Mouse (Mus musculus): ENCODE data around the gene Phf13. TPM values are rescaled to one million over a fixed set of nuclear protein-coding genes. Genes with fewer than 3 reads are reported as not detected.

The Phf13 gene
- polyA plus RNA-seq, 1 experiment from 2014 or later = 26.1 TPM

DNA sequence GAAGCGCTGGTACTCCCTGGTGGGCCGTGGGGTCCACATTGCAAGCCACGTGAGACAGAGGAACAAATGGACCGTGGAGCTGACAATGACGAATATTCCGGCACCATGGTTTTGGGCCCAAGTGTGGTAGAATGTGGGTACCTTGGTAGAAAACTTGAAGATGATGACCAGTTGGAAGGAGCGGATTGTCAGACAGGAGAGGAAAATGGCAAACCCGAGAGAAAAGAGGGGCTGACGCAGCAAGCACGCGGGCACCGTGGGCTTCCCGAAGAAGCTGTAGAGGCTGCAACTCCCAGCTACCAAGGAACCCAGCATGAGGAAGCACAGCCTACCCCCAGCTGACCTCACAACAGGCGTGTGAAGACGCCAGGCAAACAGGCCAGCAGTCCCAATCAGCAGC, 32.4 kb upstream of the Phf13 start:
- H3K36me3 ChIP-seq (replicated peaks) = peaks cover 29% of the 10 kb centered on the region
- peaks cover 76% of the 10 kb centered on the region for H3K4me1 ChIP-seq
- DNase-seq (ENCODE audit: extremely low spot score, low spot score) = no peak
- peak overlapping the region; percentile 91 for H3K4me3 ChIP-seq
- 66% methylated on average over 15 of the region's 15 CpGs for WGBS
- peaks cover 21% of the 10 kb centered on the region for H3K27me3 ChIP-seq (ENCODE audit: poor library complexity, severe bottlenecking)
- peak overlapping the region; percentile 91; the same call in 1 of the 2 replicates for H3K27ac ChIP-seq
- H3K9me3 ChIP-seq = no peaks in the 10 kb centered on the region

DNA sequence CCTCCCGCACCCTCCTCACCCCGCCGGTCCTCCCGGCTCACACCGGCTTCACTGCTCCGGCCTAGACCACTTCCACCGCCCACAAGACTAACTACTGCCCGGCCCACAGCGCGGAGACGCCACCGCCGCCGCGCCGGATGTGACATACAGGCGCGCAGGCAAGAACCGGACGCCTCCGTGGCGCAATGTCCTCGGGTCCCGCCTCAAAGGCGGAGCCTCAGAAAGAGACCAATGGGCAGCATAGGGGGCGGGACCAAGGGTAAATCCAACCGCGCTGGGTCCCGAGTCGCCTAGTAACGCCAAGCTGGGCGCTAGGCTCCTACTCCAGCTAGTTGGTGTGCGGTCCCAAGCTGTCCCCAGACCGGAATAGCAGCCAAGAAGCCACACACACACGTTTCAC, 31.5 kb upstream of the Phf13 start, which contains the start of gene Zbtb48:
Zbtb48 (minus strand) TSS at position 148 of the 400 bp plus-strand sequence.
- Histone ChIP-seq H3K4me1 (peaks cover 74% of the 10 kb centered on the region), H3K9me3 (no peaks in the 10 kb centered on the region), H3K27ac (peak within 1 kb of the TSS; percentile 91), H3K36me3 (replicated peaks) (peaks cover 38% of the 10 kb centered on the region), H3K27me3 (ENCODE audit: poor library complexity, severe bottlenecking) (peaks cover 12% of the 10 kb centered on the region), H3K4me3 (peak within 1 kb of the TSS; percentile 91)
- under 1% methylated on average over 35 of the region's 35 CpGs for WGBS
- peak; percentile 94 for DNase-seq (ENCODE audit: extremely low spot score, low spot score)

DNA sequence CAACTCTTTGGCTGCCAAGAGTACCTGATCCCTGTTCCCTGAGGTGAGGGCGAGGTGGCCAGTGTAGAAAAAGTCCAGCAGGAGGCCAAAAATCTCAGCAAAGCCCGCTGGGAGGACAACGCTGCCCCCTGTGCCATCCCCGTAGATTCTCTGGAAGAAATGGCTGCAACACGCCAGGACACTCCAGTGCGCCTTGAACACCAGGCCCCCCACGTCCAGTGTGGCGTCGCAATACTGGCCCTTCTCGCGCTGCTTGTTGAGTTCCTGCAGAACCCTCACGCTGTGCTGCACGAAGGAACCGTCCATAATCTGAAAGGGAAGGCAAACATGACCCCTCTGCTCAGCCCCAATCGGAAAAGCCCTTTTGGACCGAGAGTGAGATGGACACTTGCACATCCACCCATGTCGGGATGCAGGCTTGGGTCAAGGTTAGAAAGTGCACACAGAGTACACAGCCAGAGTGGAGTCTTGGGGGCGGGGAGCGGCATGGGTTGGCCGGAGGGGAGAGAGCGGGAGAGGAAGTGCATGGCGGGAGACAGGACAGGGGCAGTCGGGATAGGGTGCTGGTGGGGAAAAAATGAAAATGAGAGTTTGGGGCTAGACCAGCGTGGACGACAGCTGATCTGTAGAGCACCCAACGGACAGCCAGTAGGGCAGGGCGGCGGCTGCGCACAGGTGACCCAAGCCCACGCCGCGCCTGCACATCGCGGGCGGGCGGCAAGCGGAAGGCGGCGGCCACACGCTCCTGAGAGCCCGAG, 30.9 kb upstream of the Phf13 start:
- peaks cover 6% of the 10 kb centered on the region for H3K27me3 ChIP-seq (ENCODE audit: poor library complexity, severe bottlenecking)
- peak overlapping the region; percentile 91 for H3K4me3 ChIP-seq
- WGBS = 3% methylated on average over 41 of the region's 41 CpGs
- no peaks in the 10 kb centered on the region for H3K9me3 ChIP-seq
- peaks cover 68% of the 10 kb centered on the region for H3K4me1 ChIP-seq
- peak overlapping the region; percentile 91 for H3K27ac ChIP-seq
- peak; percentile 34 for DNase-seq (ENCODE audit: extremely low spot score, low spot score)
- peaks cover 44% of the 10 kb centered on the region for H3K36me3 ChIP-seq (replicated peaks)

DNA sequence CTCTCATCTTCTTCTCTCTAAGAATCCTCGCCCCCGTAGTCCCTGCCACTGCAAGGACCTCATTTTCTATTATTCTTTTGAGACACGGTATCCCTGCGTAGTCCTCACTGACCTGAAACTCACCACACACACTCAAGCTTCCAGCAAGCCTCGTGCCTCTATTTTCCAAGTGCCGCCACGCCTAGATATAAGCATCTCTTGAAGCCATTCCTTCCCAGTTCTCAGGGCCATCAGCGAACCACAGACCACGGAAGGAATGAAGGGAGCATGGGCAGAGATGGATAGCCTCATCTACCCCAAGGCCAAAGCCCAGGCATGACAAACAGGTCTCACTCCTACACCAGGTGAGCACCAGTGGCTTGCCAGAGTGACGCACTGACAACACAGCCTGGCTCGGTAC, 28.5 kb upstream of the Phf13 start:
- Histone ChIP-seq H3K27me3 (ENCODE audit: poor library complexity, severe bottlenecking) (no peaks in the 10 kb centered on the region), H3K36me3 (replicated peaks) (peaks cover 68% of the 10 kb centered on the region), H3K9me3 (no peaks in the 10 kb centered on the region), H3K4me1 (peaks cover 47% of the 10 kb centered on the region), H3K27ac (no peak overlapping the region), H3K4me3 (no peak overlapping the region)
- DNase-seq (ENCODE audit: extremely low spot score, low spot score) = no peak
- 93% methylated on average over 11 of the region's 11 CpGs for WGBS

DNA sequence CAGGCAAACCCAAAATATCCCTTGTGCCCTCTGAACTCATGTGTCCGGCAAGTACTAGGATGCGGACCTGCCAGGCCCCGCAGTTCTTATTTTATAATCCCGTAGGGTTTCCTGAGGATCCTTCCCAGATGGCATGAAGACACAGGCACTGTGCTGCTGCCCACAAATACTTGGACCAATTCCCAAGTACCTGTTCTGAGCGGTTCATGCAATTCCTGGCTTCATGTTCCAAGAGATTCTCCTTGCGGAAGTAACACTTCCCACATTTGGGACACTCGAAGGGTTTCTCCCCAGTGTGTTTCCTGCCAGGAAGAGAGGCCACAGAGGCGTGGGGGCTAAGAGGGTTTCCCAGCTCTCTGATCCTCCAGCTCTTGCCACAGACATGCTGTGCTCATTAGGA, 26.4 kb upstream of the Phf13 start:
- peaks cover 88% of the 10 kb centered on the region for H3K36me3 ChIP-seq (replicated peaks)
- WGBS = 91% methylated on average over 8 of the region's 8 CpGs
- DNase-seq (ENCODE audit: extremely low spot score, low spot score) = no peak

DNA sequence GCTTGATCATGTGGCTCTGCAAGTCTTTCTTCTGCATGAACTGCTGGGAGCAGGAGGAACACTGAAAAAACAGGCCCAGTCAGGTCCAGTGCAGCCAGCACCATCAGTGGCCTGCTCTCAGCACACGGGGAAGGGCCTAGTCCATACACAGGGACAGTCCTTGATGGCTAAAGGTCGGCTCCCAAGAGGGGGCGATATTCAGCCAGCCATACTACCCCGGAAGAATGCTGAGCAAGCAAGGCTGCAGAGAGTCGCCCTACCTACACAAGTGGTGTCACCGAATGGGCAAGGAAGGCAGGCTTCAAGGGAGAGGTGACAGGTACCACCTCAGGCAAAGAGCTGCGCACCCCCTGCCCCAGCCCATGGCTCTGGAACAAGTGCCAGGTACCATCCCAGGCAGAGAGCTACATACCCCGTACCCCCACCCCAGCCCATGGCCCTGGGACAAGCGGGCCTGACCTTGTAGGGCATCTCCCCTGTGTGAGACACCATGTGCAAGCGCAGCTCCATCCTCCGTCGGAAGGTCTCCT, 25.6 kb upstream of the Phf13 start:
- H3K4me1 ChIP-seq = peaks cover 22% of the 10 kb centered on the region
- no peaks in the 10 kb centered on the region for H3K27me3 ChIP-seq (ENCODE audit: poor library complexity, severe bottlenecking)
- WGBS = 79% methylated on average over 12 of the region's 12 CpGs
- DNase-seq (ENCODE audit: extremely low spot score, low spot score) = no peak
- H3K27ac ChIP-seq = no peak overlapping the region
- no peak overlapping the region for H3K4me3 ChIP-seq
- no peaks in the 10 kb centered on the region for H3K9me3 ChIP-seq
- peaks cover 95% of the 10 kb centered on the region for H3K36me3 ChIP-seq (replicated peaks)

More for the DNA sequence above, 26.4 kb upstream of the Phf13 start:
- Histone ChIP-seq H3K4me3 (no peak overlapping the region), H3K27me3 (ENCODE audit: poor library complexity, severe bottlenecking) (no peaks in the 10 kb centered on the region), H3K27ac (no peak overlapping the region), H3K4me1 (peaks cover 30% of the 10 kb centered on the region), H3K9me3 (no peaks in the 10 kb centered on the region)

DNA sequence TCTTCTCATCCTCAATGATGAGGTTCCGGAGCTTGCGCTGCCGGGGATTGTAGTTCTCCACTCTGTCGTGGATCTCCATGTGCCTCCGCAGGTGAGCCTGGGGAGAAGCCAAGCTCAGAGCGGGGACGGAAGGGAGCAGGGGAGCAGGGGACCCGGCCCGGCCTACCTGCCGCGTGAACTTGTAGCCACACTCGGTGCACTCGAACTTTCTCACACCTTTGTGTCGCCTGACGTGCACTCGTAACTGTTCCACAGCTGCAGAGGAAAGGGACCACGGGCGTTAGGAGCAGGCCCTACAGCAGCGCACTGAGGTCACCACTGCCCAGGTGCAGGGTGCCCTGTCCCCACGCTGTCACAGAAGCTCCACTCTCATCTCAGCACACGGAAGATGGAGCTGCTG, 24.0 kb upstream of the Phf13 start:
- Histone ChIP-seq H3K27me3 (ENCODE audit: poor library complexity, severe bottlenecking) (no peaks in the 10 kb centered on the region), H3K36me3 (replicated peaks) (peaks cover 98% of the 10 kb centered on the region), H3K4me3 (no peak overlapping the region), H3K4me1 (peaks cover 6% of the 10 kb centered on the region), H3K27ac (no peak overlapping the region), H3K9me3 (no peaks in the 10 kb centered on the region)
- no peak for DNase-seq (ENCODE audit: extremely low spot score, low spot score)
- WGBS = 92% methylated on average over 21 of the region's 21 CpGs

DNA sequence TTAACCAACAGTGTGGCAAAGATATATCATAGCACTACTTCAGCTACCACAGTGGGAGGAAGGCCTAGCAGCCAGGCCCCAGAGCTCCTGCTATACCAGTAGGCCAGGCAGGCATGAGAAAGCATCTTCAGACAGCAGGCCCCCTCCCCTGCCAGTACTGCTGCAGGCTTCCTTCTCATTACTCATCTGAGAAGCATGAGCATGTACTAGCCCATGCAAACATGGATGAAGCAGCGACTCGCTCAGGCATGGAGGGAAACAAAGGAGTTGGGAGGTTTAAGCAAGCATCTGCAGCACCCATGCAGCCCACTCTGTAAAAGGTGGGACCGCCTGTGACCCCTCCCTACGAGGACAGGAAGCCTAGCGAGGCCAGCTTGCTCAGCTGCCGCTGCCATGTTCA, 23.0 kb upstream of the Phf13 start:
- WGBS = 86% methylated on average over 6 of the region's 6 CpGs
- peaks cover 98% of the 10 kb centered on the region for H3K36me3 ChIP-seq (replicated peaks)

DNA sequence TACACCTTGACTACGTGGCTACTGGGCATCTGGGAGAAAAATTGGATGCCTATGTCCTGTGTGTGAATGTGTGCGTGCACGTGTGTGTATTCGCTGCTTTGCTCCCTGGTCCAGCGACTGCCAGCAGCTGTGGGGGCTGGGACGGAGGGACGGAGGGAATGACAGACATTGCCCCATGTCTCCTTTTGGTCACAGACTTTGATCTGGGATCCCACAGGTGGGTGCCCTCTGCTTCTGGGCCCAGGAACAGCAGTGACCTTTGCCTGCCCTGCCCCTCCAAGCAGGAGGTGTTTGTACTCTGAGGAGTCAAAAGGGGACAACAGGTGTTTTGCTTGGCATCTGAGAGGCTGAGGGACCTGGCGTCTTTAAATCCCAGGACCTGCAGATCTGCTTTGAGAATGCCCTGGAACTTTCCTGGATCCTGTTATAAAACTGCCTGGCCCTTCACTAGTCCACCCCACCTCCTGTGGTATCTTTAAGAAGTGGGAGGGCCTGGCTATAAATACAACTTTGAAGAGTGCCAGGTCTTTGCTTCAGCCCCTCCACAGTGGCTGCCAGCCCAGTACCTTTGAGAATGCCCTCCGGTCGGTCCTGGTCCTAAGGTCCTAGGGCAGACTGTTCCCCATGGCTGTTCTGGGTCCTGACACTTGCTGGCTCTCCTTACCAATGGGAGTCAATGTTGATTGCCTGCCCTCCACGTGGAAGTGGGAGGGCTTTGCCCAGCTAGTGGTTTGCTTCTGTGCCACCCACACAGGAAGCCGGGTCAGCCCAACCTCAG, 17.2 kb upstream of the Phf13 start:
- WGBS = 88% methylated on average over 12 of the region's 12 CpGs
- H3K4me3 ChIP-seq = no peak overlapping the region
- peaks cover 42% of the 10 kb centered on the region for H3K4me1 ChIP-seq
- peaks cover 13% of the 10 kb centered on the region for H3K27me3 ChIP-seq (ENCODE audit: poor library complexity, severe bottlenecking)
- no peak overlapping the region for H3K27ac ChIP-seq
- H3K36me3 ChIP-seq (replicated peaks) = peaks cover 65% of the 10 kb centered on the region
- DNase-seq (ENCODE audit: extremely low spot score, low spot score) = no peak
- H3K9me3 ChIP-seq = no peaks in the 10 kb centered on the region

More for the DNA sequence above, 23.0 kb upstream of the Phf13 start:
- no peak overlapping the region for H3K4me3 ChIP-seq
- no peaks in the 10 kb centered on the region for H3K9me3 ChIP-seq
- no peaks in the 10 kb centered on the region for H3K4me1 ChIP-seq
- no peak for DNase-seq (ENCODE audit: extremely low spot score, low spot score)
- no peak overlapping the region for H3K27ac ChIP-seq
- H3K27me3 ChIP-seq (ENCODE audit: poor library complexity, severe bottlenecking) = no peaks in the 10 kb centered on the region

DNA sequence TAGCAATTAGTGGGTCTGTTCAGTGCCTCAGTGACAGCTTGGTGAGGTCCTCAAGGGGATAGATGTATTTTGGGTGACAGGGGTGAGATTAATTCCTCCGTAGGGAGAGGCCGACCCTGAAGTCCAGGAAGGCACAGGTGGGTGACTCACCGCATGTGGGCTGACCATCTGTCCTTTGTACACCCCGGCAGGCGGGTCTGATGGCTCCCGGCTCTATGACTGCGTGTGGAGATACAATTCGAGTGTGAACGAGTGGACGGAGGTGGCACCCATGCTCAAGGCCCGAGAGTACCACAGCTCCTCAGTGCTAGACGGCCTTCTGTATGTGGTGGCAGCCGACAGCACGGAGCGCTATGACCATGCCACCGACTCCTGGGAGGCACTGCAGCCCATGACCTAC, 16.1 kb upstream of the Phf13 start:
- Histone ChIP-seq H3K27ac (no peak overlapping the region), H3K4me1 (peaks cover 53% of the 10 kb centered on the region), H3K4me3 (0 out of 2 replicates have a peak overlapping the region, but pooled peaks have one; percentile 89), H3K27me3 (ENCODE audit: poor library complexity, severe bottlenecking) (peaks cover 24% of the 10 kb centered on the region), H3K9me3 (no peaks in the 10 kb centered on the region), H3K36me3 (replicated peaks) (peaks cover 55% of the 10 kb centered on the region)
- WGBS = 95% methylated on average over 16 of the region's 16 CpGs
- DNase-seq (ENCODE audit: extremely low spot score, low spot score) = no peak

DNA sequence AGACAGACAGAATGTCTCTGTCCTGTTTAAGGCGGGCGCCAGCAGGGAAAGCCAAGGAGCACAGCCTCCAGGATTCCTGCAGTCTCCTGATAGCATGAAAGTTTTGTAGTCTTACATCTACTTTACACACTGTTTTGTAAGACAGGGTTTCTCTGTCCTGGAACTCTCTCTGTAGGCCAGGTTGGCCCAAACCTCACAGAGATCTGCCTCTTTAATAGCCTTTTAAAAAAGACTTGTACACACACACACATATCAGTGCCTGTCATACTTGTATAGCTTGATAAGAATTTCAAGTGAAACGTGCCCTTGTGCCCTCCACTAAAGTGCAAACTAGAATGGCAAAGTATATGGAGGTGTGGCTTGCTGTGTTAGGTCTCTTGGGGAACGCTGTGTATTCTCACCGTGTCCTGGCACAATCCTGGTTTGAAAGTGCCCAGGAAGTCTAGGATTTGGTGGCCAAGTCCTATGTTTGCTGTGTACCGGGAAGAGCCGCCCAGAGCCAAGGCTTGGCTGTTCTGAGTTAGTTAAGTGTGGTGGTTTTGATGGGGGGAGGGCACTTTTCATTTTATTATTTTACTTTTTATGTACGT, 15.2 kb upstream of the Phf13 start:
- Histone ChIP-seq H3K4me3 (peak overlapping the region; percentile 89), H3K4me1 (peaks cover 61% of the 10 kb centered on the region), H3K36me3 (replicated peaks) (peaks cover 47% of the 10 kb centered on the region), H3K27ac (no peak overlapping the region), H3K9me3 (no peaks in the 10 kb centered on the region), H3K27me3 (ENCODE audit: poor library complexity, severe bottlenecking) (peaks cover 33% of the 10 kb centered on the region)
- 75% methylated on average over 8 of the region's 8 CpGs for WGBS
- no peak for DNase-seq (ENCODE audit: extremely low spot score, low spot score)

DNA sequence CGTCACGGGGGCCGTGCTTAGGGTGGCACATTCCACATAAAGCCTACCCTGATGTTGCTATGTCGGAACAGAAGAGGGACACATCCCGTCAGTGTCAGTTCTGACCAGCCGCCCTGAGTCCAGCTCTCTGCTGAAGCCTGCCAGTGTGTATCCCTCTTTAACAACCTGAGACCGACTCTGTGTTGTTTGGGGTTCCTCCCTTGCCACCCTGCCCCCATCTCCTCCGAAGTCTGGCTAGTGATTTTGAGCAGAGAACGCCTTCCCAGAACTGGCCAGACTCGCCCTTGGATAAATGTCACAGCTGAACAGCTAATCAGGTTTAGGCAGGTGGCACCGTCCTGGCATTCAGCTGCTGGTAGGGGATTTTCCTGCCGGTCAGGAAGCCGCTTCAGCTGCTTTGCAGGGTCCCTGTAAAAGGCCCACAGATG, 14.7 kb upstream of the Phf13 start:
- H3K4me3 ChIP-seq = peak overlapping the region; percentile 89
- H3K27me3 ChIP-seq (ENCODE audit: poor library complexity, severe bottlenecking) = peaks cover 33% of the 10 kb centered on the region
- peaks cover 61% of the 10 kb centered on the region for H3K4me1 ChIP-seq
- peaks cover 42% of the 10 kb centered on the region for H3K36me3 ChIP-seq (replicated peaks)
- DNase-seq (ENCODE audit: extremely low spot score, low spot score) = no peak
- H3K27ac ChIP-seq = peak overlapping the region; percentile 88; the same call in 1 of the 2 replicates
- 4% methylated on average over 13 of the region's 13 CpGs for WGBS
- H3K9me3 ChIP-seq = no peaks in the 10 kb centered on the region
